Mouse (Mus musculus) liver, postnatal 0 days (tissue): ENCODE measurements at regions not wholly inside any gene's neighbourhood (a gene's known extent, or its start where the extent isn't known, plus 50 kb on each side); places are given as distances from the start of the nearest gene placed in this dataset.

Experiments
- CTCF ChIP-seq: sonication (generic); IDR thresholded peaks from 2 replicates; pipeline ENCODE4 v1.5.1; 2016; ENCODE audit warnings: antibody characterized with exemption, low read depth
- EP300 ChIP-seq: IDR thresholded peaks from 2 replicates; pipeline ENCODE4 v1.6.1; 2016; ENCODE audit warnings: antibody characterized with exemption, low read depth, mild to moderate bottlenecking

DNA sequence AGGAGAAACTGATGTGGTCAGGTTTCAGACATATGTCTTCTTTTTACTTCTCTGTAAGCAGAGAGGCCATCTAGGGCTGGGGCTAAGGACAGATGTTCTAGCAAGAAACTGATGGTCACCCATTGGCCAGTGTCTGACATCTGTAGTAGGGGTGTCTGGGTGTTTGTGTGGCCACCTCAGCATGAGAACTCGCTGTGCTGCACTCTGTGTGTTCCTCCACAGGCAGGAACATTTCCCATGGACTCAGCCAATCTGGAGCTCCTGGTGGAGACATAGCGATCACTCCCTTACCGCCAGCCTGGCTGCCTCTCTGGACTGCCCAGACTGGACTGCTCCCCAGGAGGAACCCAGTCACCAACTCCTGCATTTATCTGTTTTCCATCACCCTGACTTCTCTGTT is 119.1 kb upstream of the Gdf10 start:
- no peak for TF ChIP-seq CTCF
- TF ChIP-seq EP300: no peak
